Mouse (Mus musculus): ENCODE measurements around the gene BC024978. TPM values are rescaled to one million over a fixed set of nuclear protein-coding genes. Genes with fewer than 3 reads are reported as not detected.

The BC024978 gene
- polyA plus RNA-seq, 1 experiment, result 44.3 TPM

DNA sequence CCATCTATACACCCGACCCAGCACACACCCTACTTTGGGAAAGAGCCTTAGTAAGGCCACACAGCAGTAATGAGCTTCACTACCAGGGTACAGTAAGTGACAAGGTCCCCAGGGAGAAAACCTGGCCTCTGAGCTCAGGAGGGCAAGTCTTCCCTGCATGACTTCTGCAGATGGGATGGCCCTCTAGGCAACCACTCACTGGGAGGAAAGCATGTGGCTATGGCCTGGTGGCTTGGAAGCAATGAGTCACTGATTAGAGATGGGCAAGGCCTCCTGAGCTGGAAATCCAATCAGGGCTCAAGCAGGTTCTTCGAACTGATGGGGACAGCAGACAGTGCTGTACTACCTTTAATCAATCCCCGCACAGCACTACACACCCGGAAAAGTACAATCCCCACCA is 33.8 kb upstream of the BC024978 start:
- Histone ChIP-seq H3K27ac (ENCODE audit: control insufficient read depth, insufficient read depth, low read depth, low read length) (no peak overlapping the region), H3K27me3 (ENCODE audit: control insufficient read depth, insufficient read depth, low read length) (no peaks in the 10 kb centered on the region), H3K4me1 (ENCODE audit: control insufficient read depth, insufficient read depth, low read length) (peaks cover 15% of the 10 kb centered on the region), H3K36me3 (ENCODE audit: control insufficient read depth, insufficient read depth, low read length) (peaks cover 2% of the 10 kb centered on the region), H3K4me3 (ENCODE audit: control insufficient read depth, low read depth, low read length) (no peak overlapping the region)
- TF ChIP-seq CTCF (IDR thresholded peaks at IDR 0.05; ENCODE audit: control insufficient read depth, insufficient read depth, insufficient replicate concordance, low read depth, low read length) (no peak), POLR2A (IDR thresholded peaks at IDR 0.05; ENCODE audit: control insufficient read depth, low read depth, low read length) (no peak)

DNA sequence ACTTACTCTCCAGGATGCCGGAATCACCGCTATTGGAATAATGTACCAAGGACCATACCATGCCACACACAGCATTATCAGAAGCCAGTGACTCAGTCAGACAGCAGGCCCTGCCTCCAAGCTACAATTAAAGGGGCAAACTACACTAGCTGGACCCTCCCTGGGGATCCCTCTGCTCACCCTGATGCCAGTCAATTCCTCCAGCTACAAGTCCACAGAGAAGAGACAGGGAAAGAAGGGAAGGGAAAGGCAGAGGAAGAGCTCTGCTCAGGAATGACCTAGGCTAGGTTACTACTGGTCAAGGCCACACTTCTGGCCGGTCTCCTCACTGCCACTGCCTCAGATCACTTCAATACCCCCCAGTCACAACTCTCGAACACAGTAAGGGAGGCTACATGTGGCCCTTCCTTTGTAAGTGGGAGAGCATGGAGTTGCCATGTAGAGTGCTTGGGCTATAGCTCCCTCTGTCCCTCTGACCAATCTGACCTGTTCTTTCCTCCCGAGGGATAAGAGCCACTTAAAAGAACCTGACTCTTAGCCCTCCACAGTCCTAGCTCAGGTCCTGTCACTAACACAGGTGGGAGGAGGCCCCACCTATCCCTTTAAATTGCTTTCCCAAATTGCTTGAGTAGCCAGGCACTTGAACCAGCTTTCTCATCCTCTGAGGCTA is 32.7 kb upstream of the BC024978 start:
- Histone ChIP-seq H3K4me1 (ENCODE audit: control insufficient read depth, insufficient read depth, low read length) (peaks cover 24% of the 10 kb centered on the region), H3K27me3 (ENCODE audit: control insufficient read depth, insufficient read depth, low read length) (no peaks in the 10 kb centered on the region), H3K36me3 (ENCODE audit: control insufficient read depth, insufficient read depth, low read length) (peaks cover 2% of the 10 kb centered on the region), H3K27ac (ENCODE audit: control insufficient read depth, insufficient read depth, low read depth, low read length) (no peak overlapping the region), H3K4me3 (ENCODE audit: control insufficient read depth, low read depth, low read length) (no peak overlapping the region)
- no peak for TF ChIP-seq CTCF (IDR thresholded peaks at IDR 0.05; ENCODE audit: control insufficient read depth, insufficient read depth, insufficient replicate concordance, low read depth, low read length)
- TF ChIP-seq POLR2A (IDR thresholded peaks at IDR 0.05; ENCODE audit: control insufficient read depth, low read depth, low read length), result no peak

DNA sequence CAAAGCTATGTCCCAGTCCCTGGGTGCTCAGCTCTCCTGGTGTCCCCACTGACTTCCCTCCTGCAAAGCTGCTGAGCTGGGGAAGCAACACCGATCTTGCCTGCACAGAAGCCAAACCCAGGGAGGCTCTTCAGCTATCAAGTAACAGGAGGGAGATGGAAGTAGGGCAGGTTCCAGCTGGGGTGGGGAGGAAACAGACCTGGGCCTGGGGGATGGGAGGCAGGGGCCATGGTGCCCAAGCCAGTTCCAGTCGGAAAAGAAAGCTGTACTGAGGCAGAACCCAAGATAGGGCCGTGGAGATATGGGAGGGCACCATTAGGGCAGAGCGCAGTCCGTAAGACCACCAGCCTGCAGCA is 32.2 kb upstream of the BC024978 start:
- no peak overlapping the region for H3K27ac ChIP-seq (ENCODE audit: control insufficient read depth, insufficient read depth, low read depth, low read length)

GRCm38 (mm10) chr7:27164112-27164947 is 31.3 kb upstream of the BC024978 start:
- peaks cover 2% of the 10 kb centered on the region for H3K36me3 ChIP-seq (ENCODE audit: control insufficient read depth, insufficient read depth, low read length)
- H3K4me3 ChIP-seq (ENCODE audit: control insufficient read depth, low read depth, low read length), result peak overlapping the region; percentile 87
- H3K27ac ChIP-seq (ENCODE audit: control insufficient read depth, insufficient read depth, low read depth, low read length), result no peak overlapping the region
- H3K4me1 ChIP-seq (ENCODE audit: control insufficient read depth, insufficient read depth, low read length), result peaks cover 27% of the 10 kb centered on the region
- H3K27me3 ChIP-seq (ENCODE audit: control insufficient read depth, insufficient read depth, low read length), result no peaks in the 10 kb centered on the region
- TF ChIP-seq CTCF (IDR thresholded peaks at IDR 0.05; ENCODE audit: control insufficient read depth, insufficient read depth, insufficient replicate concordance, low read depth, low read length) (no peak), POLR2A (IDR thresholded peaks at IDR 0.05; ENCODE audit: control insufficient read depth, low read depth, low read length) (no peak)

More for the DNA sequence above, 32.2 kb upstream of the BC024978 start:
- no peak for TF ChIP-seq CTCF (IDR thresholded peaks at IDR 0.05; ENCODE audit: control insufficient read depth, insufficient read depth, insufficient replicate concordance, low read depth, low read length)
- no peak for TF ChIP-seq POLR2A (IDR thresholded peaks at IDR 0.05; ENCODE audit: control insufficient read depth, low read depth, low read length)
- no peak overlapping the region; the same call in 1 of the 2 replicates for H3K4me3 ChIP-seq (ENCODE audit: control insufficient read depth, low read depth, low read length)
- H3K4me1 ChIP-seq (ENCODE audit: control insufficient read depth, insufficient read depth, low read length), result peaks cover 26% of the 10 kb centered on the region
- peaks cover 2% of the 10 kb centered on the region for H3K36me3 ChIP-seq (ENCODE audit: control insufficient read depth, insufficient read depth, low read length)
- H3K27me3 ChIP-seq (ENCODE audit: control insufficient read depth, insufficient read depth, low read length), result no peaks in the 10 kb centered on the region

GRCm38 (mm10) chr7:27165007-27165655 is 30.4 kb upstream of the BC024978 start:
- TF ChIP-seq POLR2A (IDR thresholded peaks at IDR 0.05; ENCODE audit: control insufficient read depth, low read depth, low read length) (peak; percentile 35), CTCF (IDR thresholded peaks at IDR 0.05; ENCODE audit: control insufficient read depth, insufficient read depth, insufficient replicate concordance, low read depth, low read length) (no peak)
- H3K4me3 ChIP-seq (ENCODE audit: control insufficient read depth, low read depth, low read length), result peak overlapping the region; percentile 87
- H3K4me1 ChIP-seq (ENCODE audit: control insufficient read depth, insufficient read depth, low read length), result peaks cover 26% of the 10 kb centered on the region
- no peaks in the 10 kb centered on the region for H3K27me3 ChIP-seq (ENCODE audit: control insufficient read depth, insufficient read depth, low read length)
- H3K36me3 ChIP-seq (ENCODE audit: control insufficient read depth, insufficient read depth, low read length), result no peaks in the 10 kb centered on the region; the same call in none of the 2 replicates
- peak overlapping the region; percentile 99 for H3K27ac ChIP-seq (ENCODE audit: control insufficient read depth, insufficient read depth, low read depth, low read length)

GRCm38 (mm10) chr7:27165696-27166095 is 29.9 kb upstream of the BC024978 start:
- Histone ChIP-seq H3K27ac (ENCODE audit: control insufficient read depth, insufficient read depth, low read depth, low read length) (peak overlapping the region; percentile 99), H3K4me3 (ENCODE audit: control insufficient read depth, low read depth, low read length) (peak overlapping the region; percentile 87), H3K27me3 (ENCODE audit: control insufficient read depth, insufficient read depth, low read length) (no peaks in the 10 kb centered on the region), H3K36me3 (ENCODE audit: control insufficient read depth, insufficient read depth, low read length) (no peaks in the 10 kb centered on the region; the same call in 1 of the 2 replicates), H3K4me1 (ENCODE audit: control insufficient read depth, insufficient read depth, low read length) (peaks cover 24% of the 10 kb centered on the region)
- TF ChIP-seq CTCF (IDR thresholded peaks at IDR 0.05; ENCODE audit: control insufficient read depth, insufficient read depth, insufficient replicate concordance, low read depth, low read length), result no peak
- no peak for TF ChIP-seq POLR2A (IDR thresholded peaks at IDR 0.05; ENCODE audit: control insufficient read depth, low read depth, low read length)

DNA sequence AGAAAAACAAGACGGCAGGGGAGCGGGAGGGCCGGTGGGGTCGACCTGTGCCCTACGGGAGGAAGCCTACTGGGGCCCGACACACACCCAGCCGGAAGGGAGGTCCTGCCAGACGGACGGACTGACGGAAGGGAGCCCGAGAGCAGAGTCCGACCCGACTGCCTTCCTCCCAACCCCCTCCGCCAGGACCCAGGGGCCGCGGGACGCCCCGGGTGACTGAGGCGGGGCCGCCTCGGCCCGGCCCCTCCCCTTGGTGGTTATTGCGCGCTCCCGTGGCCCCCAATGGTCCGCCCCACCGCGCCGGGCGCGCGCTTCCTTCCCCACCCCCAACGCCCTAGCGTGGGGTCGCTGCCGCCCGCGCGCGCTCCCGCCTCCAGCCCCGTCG is 29.4 kb upstream of the BC024978 start:
- peaks cover 24% of the 10 kb centered on the region for H3K4me1 ChIP-seq (ENCODE audit: control insufficient read depth, insufficient read depth, low read length)
- H3K36me3 ChIP-seq (ENCODE audit: control insufficient read depth, insufficient read depth, low read length), result no peaks in the 10 kb centered on the region; the same call in 1 of the 2 replicates
- TF ChIP-seq POLR2A (IDR thresholded peaks at IDR 0.05; ENCODE audit: control insufficient read depth, low read depth, low read length), result peak; percentile 82
- no peak for TF ChIP-seq CTCF (IDR thresholded peaks at IDR 0.05; ENCODE audit: control insufficient read depth, insufficient read depth, insufficient replicate concordance, low read depth, low read length)
- H3K27me3 ChIP-seq (ENCODE audit: control insufficient read depth, insufficient read depth, low read length), result no peaks in the 10 kb centered on the region
- peak overlapping the region; percentile 99 for H3K27ac ChIP-seq (ENCODE audit: control insufficient read depth, insufficient read depth, low read depth, low read length)
- H3K4me3 ChIP-seq (ENCODE audit: control insufficient read depth, low read depth, low read length), result peak overlapping the region; percentile 87

Measured in testis, adult 2 months (tissue).